Mouse (Mus musculus): ENCODE measurements around the gene Fam71b.

Gene Fam71b

GRCm38 (mm10) chr11:46396167-46396859 is at the start of gene Fam71b:
Fam71b (plus strand) TSS chr11:46396559.
- peak; percentile 35 to 43 for DNase-seq (ENCODE audit: low spot score in 2 of 2)

- DNase-seq (ENCODE audit: low spot score in 2 of 2) = no peak
Measured at GRCm38 (mm10) chr11:46347756-46348155, 48.6 kb upstream of the Fam71b start.

GRCm38 (mm10) chr11:46348416-46348815 is 47.9 kb upstream of the Fam71b start:
- DNase-seq (ENCODE audit: low spot score in 2 of 2) = no peak

GRCm38 (mm10) chr11:46349681-46350410 is 46.5 kb upstream of the Fam71b start:
- DNase-seq (ENCODE audit: low spot score in 2 of 2) = no peak

GRCm38 (mm10) chr11:46358369-46358768 is 38.0 kb upstream of the Fam71b start:
- DNase-seq (ENCODE audit: low spot score in 2 of 2) = no peak

- no peak for DNase-seq (ENCODE audit: low spot score in 2 of 2)
Measured at GRCm38 (mm10) chr11:46360991-46361665, 35.2 kb upstream of the Fam71b start.

GRCm38 (mm10) chr11:46362061-46363022 is 34.0 kb upstream of the Fam71b start:
- DNase-seq (ENCODE audit: low spot score in 2 of 2) = peak; percentile 34 to 62

- no peak for DNase-seq (ENCODE audit: low spot score in 2 of 2)
Measured at GRCm38 (mm10) chr11:46363864-46364263, 32.5 kb upstream of the Fam71b start.

- DNase-seq (ENCODE audit: low spot score in 2 of 2) = no peak
Measured at GRCm38 (mm10) chr11:46365744-46366143, 30.6 kb upstream of the Fam71b start.

- no peak for DNase-seq (ENCODE audit: low spot score in 2 of 2)
Measured at GRCm38 (mm10) chr11:46366357-46366756, 30.0 kb upstream of the Fam71b start.

GRCm38 (mm10) chr11:46370457-46370856 is 25.9 kb upstream of the Fam71b start:
- DNase-seq (ENCODE audit: low spot score in 2 of 2) = peak in 1 of 2 experiments; percentile 44

GRCm38 (mm10) chr11:46371250-46371649 is 25.1 kb upstream of the Fam71b start:
- no peak for DNase-seq (ENCODE audit: low spot score in 2 of 2)

GRCm38 (mm10) chr11:46372331-46372953 is 23.9 kb upstream of the Fam71b start:
- DNase-seq (ENCODE audit: low spot score in 2 of 2) = no peak

- no peak for DNase-seq (ENCODE audit: low spot score in 2 of 2)
Measured at GRCm38 (mm10) chr11:46373071-46374030, 23.0 kb upstream of the Fam71b start.

- no peak for DNase-seq (ENCODE audit: low spot score in 2 of 2)
Measured at GRCm38 (mm10) chr11:46375015-46375414, 21.3 kb upstream of the Fam71b start.

- DNase-seq (ENCODE audit: low spot score in 2 of 2) = no peak
Measured at GRCm38 (mm10) chr11:46377316-46377715, 19.0 kb upstream of the Fam71b start.

GRCm38 (mm10) chr11:46377819-46378782 is 18.3 kb upstream of the Fam71b start:
- DNase-seq (ENCODE audit: low spot score in 2 of 2) = no peak

- DNase-seq (ENCODE audit: low spot score in 2 of 2) = no peak
Measured at GRCm38 (mm10) chr11:46380097-46380675, 16.2 kb upstream of the Fam71b start.

All from natural killer cell, adult 2 months (primary cell).